Mouse (Mus musculus) embryonic fibroblast, embryonic 13.5 days (primary cell): ENCODE measurements around the gene Dclre1c. TPM values are rescaled to one million over a fixed set of nuclear protein-coding genes. Genes with fewer than 3 reads are reported as not detected.

Experiments used
- H3K27ac ChIP-seq: 2 replicates; pipeline ENCODE4 v1.5.1; 2012; ENCODE audit warnings: low read length, control low read depth, inconsistent platforms; ENCODE audit not compliant: insufficient read depth
- H3K4me1 ChIP-seq: 2 replicates; pipeline ENCODE4 v1.6.1; 2011; ENCODE audit warnings: low read length; ENCODE audit not compliant: control insufficient read depth, insufficient read depth
- H3K4me3 ChIP-seq: 2 replicates; pipeline ENCODE4 v1.5.1; 2011; ENCODE audit warnings: mild to moderate bottlenecking, control low read depth, low read length; ENCODE audit not compliant: insufficient read depth
- CTCF ChIP-seq: IDR thresholded peaks from 2 replicates; pipeline ENCODE4 v1.5.1; 2011; ENCODE audit warnings: mild to moderate bottlenecking, control low read depth, low read length, moderate library complexity, borderline replicate concordance; ENCODE audit not compliant: insufficient read depth
- POLR2A ChIP-seq: IDR thresholded peaks from 2 replicates; pipeline ENCODE4 v1.6.1; 2011; ENCODE audit warnings: low read depth, mild to moderate bottlenecking, control low read depth, low read length, moderate library complexity
- polyA plus RNA-seq: library from polyadenylated mRNA; stranded (reverse); fragments of >200 nt; gene quantifications from 2 replicates; pipeline ENCODE4 v1.2.4, GENCODE M21; 2011; ENCODE audit warnings: low read depth; ENCODE audit not compliant: missing spikeins, insufficient read length

Gene Dclre1c
- polyA plus RNA-seq, 1 experiment: 7.5 TPM

- H3K4me1 ChIP-seq: peaks cover 4% of the 10 kb centered on the region; the same call in 1 of the 2 replicates
- no peak for TF ChIP-seq CTCF
- TF ChIP-seq POLR2A: peak; percentile 82
- peak within 1 kb of the TSS; percentile 72 for H3K4me3 ChIP-seq
- no peak within 1 kb of the TSS for H3K27ac ChIP-seq
Measured at GRCm38 (mm10) chr2:3512552-3513454, 88.9 kb downstream of the Dclre1c start, which contains the start of the genes Gm45902, Hspa14 and Cdnf. Gm45902 (minus strand) TSS chr2:3512790. Hspa14 (minus strand) TSS chr2:3512814. Cdnf (plus strand) TSS chr2:3513030.

Other genes with a start within 250 kb of the Dclre1c start
- 34.3 and 36.7 TPM in 2 replicates for gene Nmt2, start 139.9 kb upstream of the Dclre1c start, polyA plus RNA-seq
- gene Rpp38, start 91.5 kb upstream of the Dclre1c start, polyA plus RNA-seq: 13.7 and 16.1 TPM in 2 replicates
- not detected in 2 replicates for gene Acbd7, start 88.0 kb upstream of the Dclre1c start, polyA plus RNA-seq
- gene Olah, start 26.9 kb upstream of the Dclre1c start, polyA plus RNA-seq: not detected in 2 replicates
- not detected in 2 replicates for gene Meig1, start 1.5 kb upstream of the Dclre1c start, polyA plus RNA-seq
- gene Suv39h2, start 50.9 kb downstream of the Dclre1c start, polyA plus RNA-seq: 4.5 and 8.2 TPM in 2 replicates
- 3.7 and 4.1 TPM in 2 replicates for gene Gm45902, start 88.7 kb downstream of the Dclre1c start, polyA plus RNA-seq
- 56.4 and 59.9 TPM in 2 replicates for gene Hspa14, start 88.7 kb downstream of the Dclre1c start, polyA plus RNA-seq
- gene Cdnf, start 88.9 kb downstream of the Dclre1c start, polyA plus RNA-seq: 1.6 TPM in 2 replicates
- gene Fam107b, start 146.4 kb downstream of the Dclre1c start, polyA plus RNA-seq: 28.2 and 34.4 TPM in 2 replicates